Mouse (Mus musculus) frontal cortex, postnatal 10 days (tissue): Measurements from ENCODE around the gene Acox3.

Experiments used
- DNase-seq, 2 experiments: peaks; one replicate each; pipeline ENCODE4 v3.0.0; 2022; ENCODE audit warnings: low spot score in 2 of 2, mixed read lengths in 1 of 2

Gene Acox3

DNA sequence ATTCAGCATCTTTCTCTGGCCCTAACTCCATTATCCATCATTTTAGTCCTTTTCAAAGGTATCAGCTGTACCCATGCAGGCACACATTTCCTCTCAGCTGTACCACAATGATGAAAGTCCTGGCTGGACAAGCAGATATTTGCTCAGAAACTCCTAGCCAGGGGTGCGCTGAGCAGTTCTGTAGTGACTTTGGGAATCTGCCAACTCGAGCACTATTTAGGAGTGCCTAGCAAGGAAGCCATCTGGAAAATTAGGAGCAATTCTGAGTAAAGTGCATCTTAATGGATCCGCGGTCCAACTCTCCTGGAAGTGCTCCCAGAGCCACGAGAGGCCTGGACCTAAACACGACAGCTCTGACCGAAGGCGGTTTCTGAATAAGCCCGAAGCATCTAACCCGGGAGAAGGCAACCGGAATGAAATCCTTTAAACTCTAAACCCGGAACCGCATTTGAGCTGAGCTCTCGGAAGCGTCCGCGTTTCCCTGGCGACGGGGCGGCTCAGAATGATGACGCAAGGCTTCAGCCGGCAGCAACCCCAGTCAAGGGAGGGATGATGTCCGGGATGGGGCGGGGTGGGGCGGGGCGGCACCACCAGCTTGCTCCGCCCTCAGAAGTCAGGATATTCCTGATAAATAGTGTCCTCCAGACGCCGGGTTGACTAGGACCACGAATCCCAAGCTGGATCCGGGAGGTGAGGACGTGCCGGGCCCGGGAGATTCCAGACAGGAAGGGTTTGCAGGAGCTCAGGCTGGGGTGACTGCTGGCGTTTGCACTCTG, at the start of gene Acox3:
Gene Acox3 (plus strand): TSS at position 596 of the 776 bp plus-strand sequence.
- DNase-seq = peak; percentile 91 to 97

DNA sequence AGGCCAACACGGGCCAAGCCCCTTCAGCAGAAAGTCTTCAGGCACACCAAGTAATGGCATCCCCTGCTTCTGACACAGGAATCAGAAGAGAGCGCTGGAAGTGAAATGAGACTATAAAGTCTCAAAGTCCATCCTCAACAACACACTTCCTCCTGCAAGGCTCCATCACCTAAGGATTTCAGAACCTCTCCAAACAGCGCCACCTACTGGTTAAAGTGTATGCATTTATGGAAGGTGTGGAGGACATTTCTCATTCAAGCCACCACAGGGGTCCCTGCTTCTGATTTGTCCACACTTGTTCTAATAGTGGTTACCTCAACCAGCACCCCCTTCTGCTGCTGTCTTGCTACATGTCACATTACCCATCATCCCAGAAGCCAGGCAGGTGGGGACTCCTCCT, 46.6 kb upstream of the Acox3 start:
- no peak for DNase-seq

DNA sequence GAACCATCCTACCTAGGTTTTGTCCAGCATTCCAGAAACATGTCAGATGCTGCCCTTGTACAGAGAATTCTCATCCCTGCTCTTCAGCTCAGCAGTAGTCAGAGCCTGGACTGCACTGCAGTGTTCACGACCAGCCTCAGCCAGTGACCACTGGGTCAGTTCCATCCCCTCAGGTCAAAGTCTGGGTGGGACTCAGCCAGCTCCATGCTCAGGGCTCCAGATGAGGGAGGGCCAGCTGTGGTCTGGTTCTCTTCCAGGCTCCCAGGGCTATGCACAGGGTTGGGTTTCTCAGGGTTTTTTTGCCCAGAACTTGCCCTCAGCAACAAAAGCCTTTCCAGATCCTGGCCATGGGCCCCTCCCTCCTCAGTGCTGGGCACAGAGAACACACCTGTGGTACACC, 45.4 kb upstream of the Acox3 start:
- DNase-seq = no peak

DNA sequence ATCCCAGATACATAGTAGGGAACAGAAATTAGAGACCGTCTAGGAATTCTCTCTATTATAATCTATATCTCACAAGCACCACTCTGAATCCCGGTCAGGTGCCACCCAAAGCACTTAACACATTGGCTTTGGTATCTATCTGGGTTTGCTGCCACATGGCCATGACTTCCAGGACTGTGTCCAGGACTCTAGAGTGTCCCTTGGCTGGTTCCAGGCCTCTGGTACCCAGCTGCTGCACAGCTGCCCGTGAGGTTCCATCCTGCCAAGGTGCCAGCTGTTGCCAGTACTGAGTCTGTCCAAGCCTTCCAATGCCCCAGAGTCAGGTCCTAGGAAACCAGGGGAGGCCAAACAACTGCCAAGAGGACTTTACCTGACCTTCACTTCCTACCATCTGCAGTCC, 44.8 kb upstream of the Acox3 start:
- DNase-seq = no peak

DNA sequence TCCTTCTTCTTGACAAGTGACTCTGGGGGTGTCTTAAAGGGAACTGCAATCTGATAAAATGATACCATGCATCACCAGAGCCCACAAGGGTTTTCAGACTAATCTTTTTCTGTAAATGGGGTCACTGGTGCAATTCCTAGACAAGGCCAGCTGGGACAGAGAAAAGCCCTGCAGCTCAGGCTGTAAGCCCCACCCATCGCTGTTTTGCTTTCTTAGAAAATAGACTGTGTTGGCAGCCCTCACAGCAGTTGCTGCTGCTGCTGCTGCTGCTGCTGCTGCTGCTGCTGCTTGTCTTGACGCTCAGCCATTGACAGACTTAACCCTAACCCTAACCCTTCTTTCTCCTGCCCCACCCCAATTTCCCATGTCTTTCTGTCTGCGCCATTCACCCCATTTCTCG, 43.3 kb upstream of the Acox3 start:
- DNase-seq = no peak

DNA sequence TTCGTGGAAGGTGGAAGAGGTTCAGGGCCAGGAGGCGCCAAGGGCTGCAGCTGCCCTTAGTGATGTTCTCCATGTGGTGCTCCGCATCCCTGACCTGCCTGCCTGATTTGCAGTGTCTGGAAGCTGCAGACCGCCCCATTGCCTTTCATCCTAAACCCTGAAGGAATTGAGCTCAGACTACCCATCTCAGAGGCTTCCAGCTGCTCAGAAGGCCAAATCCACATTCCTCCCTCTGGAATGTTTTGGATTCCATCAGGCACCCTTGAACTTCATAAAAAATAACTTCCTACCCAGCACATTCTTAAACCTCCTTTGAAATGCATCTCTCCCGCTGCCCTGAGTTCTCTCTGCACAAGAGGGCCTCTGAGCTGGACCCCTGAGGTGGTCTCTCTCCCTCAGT, 42.3 kb upstream of the Acox3 start:
- no peak for DNase-seq

DNA sequence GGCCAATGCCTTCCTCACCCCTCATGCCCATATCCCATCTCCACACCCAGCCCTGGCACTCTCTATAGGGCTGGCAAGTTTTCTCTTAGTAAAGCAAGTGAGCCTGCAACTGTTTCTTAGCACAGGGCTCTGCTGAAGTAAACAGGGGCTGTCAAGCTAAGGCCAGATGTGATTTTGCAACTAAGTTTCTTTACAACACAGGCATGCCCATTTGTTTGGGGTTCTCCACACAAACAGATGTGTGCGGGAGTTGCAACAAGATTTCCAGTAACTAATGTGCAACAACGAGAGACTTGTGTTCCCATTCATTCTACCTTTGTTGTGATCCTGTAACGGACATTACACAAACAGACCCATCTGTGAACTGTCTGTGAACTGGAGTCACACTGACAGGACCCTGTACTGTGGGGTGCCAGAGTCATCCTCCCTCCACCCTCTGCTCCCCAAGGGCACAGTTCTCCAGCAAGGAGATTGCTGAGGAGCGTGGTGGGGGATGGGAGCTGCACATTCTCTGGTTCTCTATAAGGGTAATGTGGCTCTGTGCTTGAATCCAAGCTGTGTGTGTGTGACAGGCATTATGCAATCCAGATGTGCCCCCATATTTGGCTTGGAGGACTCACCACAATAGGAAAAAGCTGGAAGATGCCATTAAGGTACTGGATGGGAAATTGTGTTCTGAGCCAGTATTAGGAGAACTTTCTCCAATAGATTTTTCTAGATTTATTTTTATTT, 41.6 kb upstream of the Acox3 start:
- no peak for DNase-seq

DNA sequence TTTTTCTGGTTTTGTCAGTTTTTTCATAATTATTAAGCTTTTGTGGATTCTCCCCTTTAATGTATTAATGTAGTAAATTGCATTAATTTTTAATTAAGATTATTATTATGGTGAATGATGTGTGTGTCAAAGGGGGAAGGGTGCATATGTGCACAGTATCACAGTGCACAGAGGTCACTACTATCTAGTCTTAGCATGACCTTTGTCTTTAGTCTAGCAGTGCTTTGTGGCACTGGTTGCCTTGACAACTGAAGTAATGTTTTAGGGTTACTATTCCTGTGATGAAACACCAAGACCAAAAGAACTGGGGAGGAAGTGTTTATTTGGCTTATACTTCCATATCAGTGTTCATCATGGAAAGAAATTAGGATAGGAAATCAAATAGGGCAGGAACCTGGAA, 36.7 kb upstream of the Acox3 start:
- DNase-seq = no peak

DNA sequence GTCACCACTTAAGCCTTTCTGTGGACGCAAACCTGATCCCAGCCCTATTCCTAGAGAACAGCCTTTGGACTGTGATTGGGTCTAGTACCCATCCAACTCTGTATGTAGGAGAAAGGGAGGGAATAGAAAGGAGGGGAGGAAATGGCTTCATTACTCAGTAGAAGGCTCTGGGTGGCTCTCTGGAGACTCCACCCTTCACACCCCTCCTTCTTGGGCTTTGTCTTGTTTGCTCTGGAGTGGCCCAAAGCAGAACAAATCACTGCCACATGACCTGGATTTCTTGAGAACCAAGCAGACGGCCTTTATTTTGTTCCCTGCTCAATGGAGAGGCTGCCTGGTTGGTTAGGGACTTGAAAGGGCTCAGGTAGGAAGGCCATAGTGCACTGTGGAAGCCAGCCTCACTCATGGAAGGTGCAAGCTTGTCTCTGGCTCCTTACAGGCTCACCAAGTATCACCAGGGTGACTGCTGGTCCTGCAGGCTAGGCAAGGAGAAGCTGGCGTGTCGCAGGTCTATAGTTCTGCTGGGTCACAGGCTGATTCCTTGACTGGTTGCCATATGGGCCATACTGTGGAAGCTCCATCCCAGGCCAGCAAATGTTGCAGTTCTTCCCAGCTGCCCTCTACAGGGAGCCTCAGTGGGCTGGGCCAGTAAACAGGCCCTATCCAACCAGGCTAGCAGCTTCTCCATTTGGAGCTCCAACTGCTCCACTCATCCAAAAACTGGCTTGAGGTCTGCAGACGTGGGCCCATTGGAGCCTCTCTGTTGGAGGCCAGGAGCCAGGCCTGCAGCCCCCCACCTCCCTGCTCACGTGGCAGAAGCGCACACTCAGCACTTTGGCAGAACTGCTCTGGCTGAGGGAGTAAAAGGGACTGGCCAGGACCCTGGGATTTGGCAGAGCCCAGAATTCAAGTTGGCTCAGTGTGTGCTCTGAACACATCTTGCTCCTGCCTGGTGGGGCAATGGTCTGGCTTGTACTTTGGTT, 30.7 kb upstream of the Acox3 start:
- DNase-seq = no peak

DNA sequence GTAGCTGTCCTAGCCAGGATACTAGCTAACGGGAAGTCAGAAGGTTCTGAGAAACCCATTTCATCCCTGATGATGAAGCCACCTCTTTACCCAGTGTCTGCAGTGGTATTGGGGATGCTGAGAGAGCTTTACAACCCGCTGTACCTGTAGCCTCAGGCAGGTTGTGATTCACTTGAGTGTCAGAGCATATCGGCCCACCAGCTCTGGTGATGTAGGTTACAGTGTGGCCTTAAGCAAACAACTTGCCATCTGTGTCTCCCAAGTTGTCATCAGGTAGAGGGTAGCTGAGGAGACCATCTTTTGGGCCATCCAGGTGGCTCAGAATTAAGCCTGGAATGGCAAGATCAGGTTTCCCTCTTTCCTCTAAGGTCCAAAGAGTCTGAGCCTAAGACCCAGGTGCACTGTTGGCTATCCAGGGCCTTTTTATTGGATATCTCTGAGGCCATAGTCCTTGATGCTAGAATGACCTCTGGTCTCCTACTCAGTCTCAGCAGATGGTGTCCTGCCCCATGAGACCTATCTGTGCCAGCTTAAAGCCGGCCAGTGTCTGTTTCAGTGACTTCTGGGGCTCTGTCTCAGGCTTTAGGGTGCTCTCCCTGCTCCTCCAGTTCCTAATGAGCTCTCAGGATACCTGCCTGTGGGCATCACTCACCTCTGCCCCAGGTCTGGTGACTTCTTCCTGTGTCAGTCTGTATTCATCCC, 29.9 kb upstream of the Acox3 start:
- no peak for DNase-seq

DNA sequence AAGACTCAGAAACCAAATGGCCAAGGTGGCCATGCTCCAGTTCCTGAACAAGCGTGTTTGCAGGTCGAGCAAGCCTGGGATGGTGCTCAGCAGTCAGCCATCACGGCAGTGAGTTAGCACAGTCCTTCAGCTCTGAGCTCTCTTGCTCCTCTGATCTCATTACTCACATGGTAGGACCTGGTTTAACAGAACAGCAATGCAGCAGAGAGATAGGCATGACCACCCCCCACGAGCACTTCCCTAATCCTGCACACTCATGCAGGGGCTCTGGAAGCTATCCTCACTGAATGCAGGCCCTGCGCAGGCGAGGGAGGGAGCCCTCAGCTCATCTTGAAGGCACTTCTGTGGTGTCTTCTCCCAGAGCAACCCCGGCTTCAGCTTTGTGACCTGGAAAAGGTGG, 26.4 kb upstream of the Acox3 start:
- DNase-seq = no peak

DNA sequence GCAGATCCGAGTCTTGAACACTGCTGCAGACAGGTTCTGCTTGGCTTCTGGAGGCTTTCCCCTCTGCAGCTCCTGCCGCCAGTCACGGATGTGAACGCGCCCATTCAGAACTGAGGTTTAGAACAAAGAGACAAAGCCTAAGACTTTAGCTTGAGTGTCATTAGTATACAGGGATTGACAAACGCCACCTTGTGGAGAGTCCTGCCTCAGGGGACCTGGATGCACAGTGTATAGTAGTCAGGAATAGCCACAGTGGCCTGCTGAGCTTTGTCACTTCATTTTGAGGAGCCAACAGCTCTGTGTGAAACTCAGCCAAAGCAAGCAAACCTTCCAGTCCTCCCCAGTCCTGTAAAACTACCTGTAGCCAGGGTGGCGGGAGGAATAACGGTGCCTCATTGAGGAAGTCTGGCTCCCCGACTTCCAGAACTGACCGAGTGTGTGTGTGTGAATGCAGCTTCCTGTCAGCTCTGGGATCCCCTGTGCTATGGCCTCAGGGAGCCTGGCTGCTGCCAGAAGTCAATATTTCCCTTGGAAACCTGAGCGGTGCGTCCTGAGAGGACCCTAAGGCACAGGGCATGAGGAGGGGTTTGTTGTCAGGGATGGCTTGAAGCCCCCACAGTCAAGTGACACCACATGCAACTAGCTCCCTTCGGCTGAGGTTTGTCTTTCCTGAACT, 24.8 kb upstream of the Acox3 start:
- no peak for DNase-seq

DNA sequence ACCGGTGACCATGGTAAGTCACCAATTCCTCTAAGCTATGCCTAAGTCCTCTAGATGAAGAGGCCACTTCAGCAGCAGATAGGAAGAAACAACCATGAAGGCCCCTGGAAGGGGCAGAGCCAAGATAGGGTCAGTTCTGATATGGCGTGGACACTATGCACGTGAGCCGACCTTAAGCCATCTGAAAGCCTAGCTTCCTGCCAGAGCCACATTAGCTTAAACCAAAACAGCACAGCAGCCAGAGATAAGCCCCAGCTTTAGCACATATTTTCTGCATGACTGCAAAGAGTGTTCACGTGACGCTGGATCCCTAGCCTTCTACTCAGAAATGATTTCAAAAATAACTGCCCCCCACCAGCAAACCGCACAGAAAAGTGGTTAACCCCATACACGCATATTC, 23.4 kb upstream of the Acox3 start:
- no peak for DNase-seq

DNA sequence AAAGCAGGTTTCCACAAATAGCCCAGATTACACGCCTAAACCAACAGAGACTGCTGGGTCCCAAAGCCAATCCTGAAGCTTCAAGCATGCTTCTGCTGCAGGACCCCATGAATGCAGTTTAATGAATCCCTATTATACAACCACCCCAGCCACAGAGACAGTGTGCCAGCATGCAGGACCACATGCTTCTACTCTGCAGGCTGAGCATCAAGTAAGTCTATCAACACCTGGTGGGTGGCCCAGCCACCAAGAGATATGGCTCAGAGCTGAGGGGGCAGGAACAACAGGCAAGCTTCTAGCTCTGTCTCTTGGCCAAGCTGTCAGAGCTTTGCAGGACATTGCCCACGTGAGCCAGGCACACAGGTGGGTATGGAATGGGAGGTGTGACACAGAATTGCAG, 20.2 kb upstream of the Acox3 start:
- no peak for DNase-seq

DNA sequence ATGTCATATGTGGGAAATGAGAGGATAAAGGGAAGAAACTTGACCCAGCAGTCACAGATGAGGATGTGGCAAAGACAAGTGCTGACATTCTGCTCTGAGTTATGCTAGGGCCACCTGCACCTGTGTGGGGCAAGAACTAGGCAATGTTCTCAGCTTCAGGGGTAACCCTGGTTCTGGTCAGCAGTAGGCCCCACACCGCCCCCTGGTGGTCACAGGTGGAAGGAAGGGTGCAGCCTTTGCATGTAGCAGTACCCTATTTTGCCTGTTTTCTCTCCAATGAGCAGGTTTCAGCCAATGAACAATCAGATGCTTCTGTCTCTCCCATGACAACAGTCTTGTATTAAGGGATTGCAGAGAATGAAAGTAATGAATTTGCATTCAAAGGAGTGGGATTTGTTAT, 19.4 kb upstream of the Acox3 start:
- peak; percentile 52 to 53 for DNase-seq

DNA sequence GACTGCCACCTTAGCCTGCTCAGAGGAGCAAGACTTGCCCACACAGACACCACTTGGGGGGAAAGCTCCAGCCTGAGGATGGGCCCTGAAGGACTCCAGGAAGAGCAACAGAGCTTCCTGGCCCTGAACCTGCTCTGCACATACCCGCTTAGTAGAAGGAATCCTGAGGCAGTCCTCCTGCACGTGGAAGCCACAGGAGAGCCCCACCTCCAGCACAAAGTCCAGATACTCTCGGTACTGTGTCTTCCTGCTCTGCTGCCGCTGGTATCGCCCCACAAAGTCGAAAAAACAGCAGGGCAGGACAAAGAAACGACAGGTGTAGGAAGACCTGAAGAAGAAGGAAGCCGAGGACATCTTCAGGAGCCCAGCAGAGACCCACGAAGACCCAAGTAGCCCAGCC, 17.6 kb upstream of the Acox3 start:
- DNase-seq = no peak

DNA sequence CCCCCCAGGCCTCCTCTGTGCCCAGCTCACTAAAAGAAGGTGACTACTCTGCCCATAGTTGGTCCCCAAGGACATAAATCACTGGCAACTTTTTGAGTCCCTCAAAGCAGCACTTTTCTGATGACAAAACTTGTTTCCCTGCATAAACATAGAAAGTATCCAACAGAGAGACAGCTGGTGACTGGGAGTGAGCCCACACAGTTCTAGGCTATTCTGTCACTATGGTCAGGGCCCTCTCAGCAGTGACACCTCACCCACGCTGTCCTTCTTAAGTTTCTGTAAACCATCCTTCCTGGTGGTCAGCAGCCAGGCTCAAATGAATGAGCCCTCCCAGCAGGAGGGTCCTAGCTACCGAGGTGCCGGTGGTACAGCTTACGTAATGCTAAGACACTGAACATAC, 16.2 kb upstream of the Acox3 start:
- no peak for DNase-seq

DNA sequence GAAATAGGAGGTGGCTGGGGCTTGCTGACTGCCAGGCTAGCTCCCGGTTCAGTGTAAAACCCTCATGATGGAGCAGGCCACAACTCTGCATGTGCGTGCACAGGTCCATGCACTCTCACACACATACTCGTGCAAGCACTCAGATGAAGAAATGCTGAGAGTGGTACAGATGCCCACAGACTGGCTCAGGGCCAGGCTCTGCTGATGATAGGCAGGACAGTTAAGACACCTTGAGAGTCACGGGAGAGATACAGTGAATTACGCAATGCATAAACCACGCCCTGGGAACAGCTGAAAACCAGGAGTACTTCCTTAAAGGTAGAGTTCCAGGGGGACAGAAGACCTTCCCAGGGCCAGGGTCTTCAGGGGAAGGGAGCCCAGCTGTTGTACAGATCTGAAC, 11.3 kb upstream of the Acox3 start:
- DNase-seq = no peak

DNA sequence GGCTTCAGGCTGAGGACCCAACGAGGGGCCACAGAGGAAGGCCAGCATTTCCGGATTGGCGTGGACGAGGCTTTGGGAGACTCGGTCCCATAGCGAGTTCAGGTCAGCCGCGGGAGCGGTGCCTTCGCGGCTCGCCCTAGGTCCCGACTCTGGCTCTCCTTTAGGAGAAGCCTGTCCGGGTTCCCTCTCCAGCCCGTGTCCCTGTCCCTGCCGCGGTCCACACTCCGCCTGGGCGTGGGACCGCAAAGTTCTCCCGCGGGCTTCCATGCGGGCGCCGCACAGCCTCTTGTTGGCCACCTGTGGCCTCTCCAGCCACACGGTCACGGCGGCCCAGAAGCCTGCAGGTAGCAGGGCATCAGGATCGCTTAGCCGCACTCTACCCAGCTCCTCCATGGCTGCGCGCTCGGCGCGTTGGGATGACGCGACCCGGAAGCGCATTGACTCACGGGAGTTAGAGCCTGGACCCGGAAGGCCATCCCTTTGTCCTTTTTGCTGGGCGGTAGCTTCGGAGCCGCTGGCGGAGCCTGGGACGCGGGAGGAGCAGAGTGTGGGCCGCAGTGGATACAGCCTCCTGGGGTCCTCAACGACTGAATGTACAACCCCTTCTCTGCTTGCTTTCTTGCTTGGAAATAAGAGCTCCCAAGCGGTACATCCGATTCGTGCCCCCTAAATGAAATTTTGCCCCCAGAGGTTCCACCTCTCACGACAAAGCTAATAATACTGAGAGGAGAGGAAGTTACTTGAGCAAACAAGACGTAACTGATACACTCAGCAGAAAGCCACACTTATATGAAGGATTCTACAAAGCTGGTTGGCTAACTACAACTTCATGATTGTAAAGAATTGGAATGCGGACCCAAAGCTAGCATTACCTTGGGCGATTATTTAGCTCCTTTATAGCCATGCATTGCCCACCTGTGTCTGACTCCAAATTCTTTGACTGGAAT, 7.9 kb upstream of the Acox3 start, which contains the start of gene Trmt44:
Gene Trmt44 (minus strand): TSS at position 418 of the 947 bp plus-strand sequence.
- peak; percentile 80 to 92 for DNase-seq
